Mouse (Mus musculus): ENCODE results near the gene Nfyc. TPM values are rescaled to one million over a fixed set of nuclear protein-coding genes. Genes with fewer than 3 reads are reported as not detected.
A peak's percentile ranks its signal among the peaks of the same experiment; 100 is the strongest.

Nfyc gene
- polyA plus RNA-seq, 1 experiment: 9.7 TPM

GRCm38 (mm10) chr4:120841342-120841741 is 10.0 kb upstream of the Nfyc start:
- no peaks in the 10 kb centered on the region for H3K27me3 ChIP-seq (ENCODE audit: control insufficient read depth)
- TF ChIP-seq TAL1 (IDR thresholded peaks at IDR 0.05; ENCODE audit: low read length): no peak
- TF ChIP-seq GATA1 (IDR thresholded peaks at IDR 0.05; ENCODE audit: low read length): no peak
- no peaks in the 10 kb centered on the region for H3K36me3 ChIP-seq (ENCODE audit: control insufficient read depth)
- no peak overlapping the region for H3K4me3 ChIP-seq (replicated peaks)
- H3K4me1 ChIP-seq (ENCODE audit: control insufficient read depth): peaks cover 44% of the 10 kb centered on the region
- no peaks in the 10 kb centered on the region for H3K9me3 ChIP-seq (ENCODE audit: control insufficient read depth, low read length)

GRCm38 (mm10) chr4:120830767-120831166 is 605 bp downstream of the Nfyc start:
- H3K4me1 ChIP-seq (ENCODE audit: control insufficient read depth): peaks cover 20% of the 10 kb centered on the region
- H3K9me3 ChIP-seq (ENCODE audit: control insufficient read depth, low read length): no peaks in the 10 kb centered on the region
- H3K27me3 ChIP-seq (ENCODE audit: control insufficient read depth): no peaks in the 10 kb centered on the region
- H3K36me3 ChIP-seq (ENCODE audit: control insufficient read depth): no peaks in the 10 kb centered on the region
- H3K4me3 ChIP-seq (replicated peaks): no peak overlapping the region
- TF ChIP-seq TAL1 (IDR thresholded peaks at IDR 0.05; ENCODE audit: low read length): no peak
- no peak for TF ChIP-seq GATA1 (IDR thresholded peaks at IDR 0.05; ENCODE audit: low read length)

- no peaks in the 10 kb centered on the region for H3K9me3 ChIP-seq (ENCODE audit: control insufficient read depth, low read length)
- peaks cover 22% of the 10 kb centered on the region for H3K36me3 ChIP-seq (ENCODE audit: control insufficient read depth)
- H3K4me3 ChIP-seq (replicated peaks): peak overlapping the region; percentile 88
- H3K27me3 ChIP-seq (ENCODE audit: control insufficient read depth): no peaks in the 10 kb centered on the region
- peaks cover 41% of the 10 kb centered on the region for H3K4me1 ChIP-seq (ENCODE audit: control insufficient read depth)
- TF ChIP-seq TAL1 (IDR thresholded peaks at IDR 0.05; ENCODE audit: low read length) (no peak), GATA1 (IDR thresholded peaks at IDR 0.05; ENCODE audit: low read length) (no peak)
These were observed 5.0 kb downstream of the Nfyc start for GRCm38 (mm10) chr4:120826418-120826817.

- Histone ChIP-seq H3K4me3 (replicated peaks) (peak overlapping the region; percentile 88), H3K36me3 (ENCODE audit: control insufficient read depth) (peaks cover 28% of the 10 kb centered on the region), H3K27me3 (ENCODE audit: control insufficient read depth) (no peaks in the 10 kb centered on the region), H3K9me3 (ENCODE audit: control insufficient read depth, low read length) (no peaks in the 10 kb centered on the region), H3K4me1 (ENCODE audit: control insufficient read depth) (peaks cover 41% of the 10 kb centered on the region)
- TF ChIP-seq GATA1 (IDR thresholded peaks at IDR 0.05; ENCODE audit: low read length): no peak
- TF ChIP-seq TAL1 (IDR thresholded peaks at IDR 0.05; ENCODE audit: low read length): no peak
These were observed 5.6 kb downstream of the Nfyc start for GRCm38 (mm10) chr4:120825577-120826326.

- Histone ChIP-seq H3K4me1 (ENCODE audit: control insufficient read depth) (peaks cover 45% of the 10 kb centered on the region), H3K4me3 (replicated peaks) (peak overlapping the region; percentile 88), H3K27me3 (ENCODE audit: control insufficient read depth) (no peaks in the 10 kb centered on the region), H3K36me3 (ENCODE audit: control insufficient read depth) (peaks cover 34% of the 10 kb centered on the region), H3K9me3 (ENCODE audit: control insufficient read depth, low read length) (no peaks in the 10 kb centered on the region)
- TF ChIP-seq GATA1 (IDR thresholded peaks at IDR 0.05; ENCODE audit: low read length) (no peak), TAL1 (IDR thresholded peaks at IDR 0.05; ENCODE audit: low read length) (no peak)
These were observed 6.2 kb downstream of the Nfyc start for GRCm38 (mm10) chr4:120825100-120825553.

GRCm38 (mm10) chr4:120822191-120822911 is 9.0 kb downstream of the Nfyc start:
- H3K27me3 ChIP-seq (ENCODE audit: control insufficient read depth): no peaks in the 10 kb centered on the region
- no peaks in the 10 kb centered on the region for H3K9me3 ChIP-seq (ENCODE audit: control insufficient read depth, low read length)
- no peak overlapping the region for H3K4me3 ChIP-seq (replicated peaks)
- H3K36me3 ChIP-seq (ENCODE audit: control insufficient read depth): peaks cover 49% of the 10 kb centered on the region
- TF ChIP-seq TAL1 (IDR thresholded peaks at IDR 0.05; ENCODE audit: low read length): no peak
- no peak for TF ChIP-seq GATA1 (IDR thresholded peaks at IDR 0.05; ENCODE audit: low read length)
- H3K4me1 ChIP-seq (ENCODE audit: control insufficient read depth): peaks cover 65% of the 10 kb centered on the region

- Histone ChIP-seq H3K4me3 (replicated peaks) (no peak overlapping the region), H3K27me3 (ENCODE audit: control insufficient read depth) (no peaks in the 10 kb centered on the region), H3K9me3 (ENCODE audit: control insufficient read depth, low read length) (no peaks in the 10 kb centered on the region), H3K36me3 (ENCODE audit: control insufficient read depth) (peaks cover 49% of the 10 kb centered on the region), H3K4me1 (ENCODE audit: control insufficient read depth) (peaks cover 76% of the 10 kb centered on the region)
- TF ChIP-seq GATA1 (IDR thresholded peaks at IDR 0.05; ENCODE audit: low read length): no peak
- no peak for TF ChIP-seq TAL1 (IDR thresholded peaks at IDR 0.05; ENCODE audit: low read length)
These were observed 11.5 kb downstream of the Nfyc start for GRCm38 (mm10) chr4:120819871-120820270.

- Histone ChIP-seq H3K27me3 (ENCODE audit: control insufficient read depth) (no peaks in the 10 kb centered on the region), H3K9me3 (ENCODE audit: control insufficient read depth, low read length) (no peaks in the 10 kb centered on the region), H3K4me1 (ENCODE audit: control insufficient read depth) (peaks cover 81% of the 10 kb centered on the region), H3K4me3 (replicated peaks) (no peak overlapping the region), H3K36me3 (ENCODE audit: control insufficient read depth) (peaks cover 49% of the 10 kb centered on the region)
- TF ChIP-seq TAL1 (IDR thresholded peaks at IDR 0.05; ENCODE audit: low read length) (no peak), GATA1 (IDR thresholded peaks at IDR 0.05; ENCODE audit: low read length) (no peak)
These were observed 12.1 kb downstream of the Nfyc start for GRCm38 (mm10) chr4:120819296-120819695.

GRCm38 (mm10) chr4:120817951-120818350 is 13.4 kb downstream of the Nfyc start:
- Histone ChIP-seq H3K4me1 (ENCODE audit: control insufficient read depth) (peaks cover 71% of the 10 kb centered on the region), H3K9me3 (ENCODE audit: control insufficient read depth, low read length) (no peaks in the 10 kb centered on the region), H3K36me3 (ENCODE audit: control insufficient read depth) (peaks cover 40% of the 10 kb centered on the region), H3K4me3 (replicated peaks) (no peak overlapping the region), H3K27me3 (ENCODE audit: control insufficient read depth) (no peaks in the 10 kb centered on the region)
- TF ChIP-seq GATA1 (IDR thresholded peaks at IDR 0.05; ENCODE audit: low read length): no peak
- TF ChIP-seq TAL1 (IDR thresholded peaks at IDR 0.05; ENCODE audit: low read length): no peak
